Mouse (Mus musculus): ENCODE data around the gene Mcf2. TPM values are rescaled to one million over a fixed set of nuclear protein-coding genes. Genes with fewer than 3 reads are reported as not detected.

Mcf2 gene
- 1.3 and 1.4 TPM in 2 replicates for polyA plus RNA-seq (2021; fragmentation: Nextera tagmentation)
- long read RNA-seq, experiment 1, partial matches to known transcripts: 1 of 1 reads
- long read RNA-seq, experiment 1, other reads (novel, unspliced or antisense): 0 of 1 reads
- long read RNA-seq, experiment 2, transcript Mcf2-203 (25 exons, 3,671 nt): major isoform, 15 of 29 reads
- long read RNA-seq, experiment 2, partial matches to known transcripts: 2 of 29 reads
- long read RNA-seq, experiment 2, other reads (novel, unspliced or antisense): 12 of 29 reads

GRCm38 (mm10) chrX:60178744-60179458 is at the start of gene Mcf2:
Gene Mcf2, minus strand, starts transcription at chrX:60179089.

Other genes with a start within 250 kb of the Mcf2 start
- 0.05 and 0.13 TPM in 2 replicates for gene F9, start 179.6 kb downstream of the Mcf2 start, polyA plus RNA-seq (2021; fragmentation: Nextera tagmentation)

All from layer of hippocampus, adult 6 months (tissue).